Mouse (Mus musculus) spleen, adult 2 months (tissue): ENCODE results near the gene Ltbp3.

Source experiments
- CTCF ChIP-seq: fragments of 200-500 bp; IDR thresholded peaks from 2 replicates; pipeline ENCODE4 v1.5.1; 2011; ENCODE audit warnings: mild to moderate bottlenecking, inconsistent platforms; ENCODE audit not compliant: insufficient read depth, insufficient read length, insufficient replicate concordance; ENCODE audit errors: extremely low read depth
- POLR2A ChIP-seq: fragments of 200-500 bp; IDR thresholded peaks from 2 replicates; pipeline ENCODE4 v1.6.1; 2011; ENCODE audit warnings: low read depth, low read length, inconsistent platforms

DNA sequence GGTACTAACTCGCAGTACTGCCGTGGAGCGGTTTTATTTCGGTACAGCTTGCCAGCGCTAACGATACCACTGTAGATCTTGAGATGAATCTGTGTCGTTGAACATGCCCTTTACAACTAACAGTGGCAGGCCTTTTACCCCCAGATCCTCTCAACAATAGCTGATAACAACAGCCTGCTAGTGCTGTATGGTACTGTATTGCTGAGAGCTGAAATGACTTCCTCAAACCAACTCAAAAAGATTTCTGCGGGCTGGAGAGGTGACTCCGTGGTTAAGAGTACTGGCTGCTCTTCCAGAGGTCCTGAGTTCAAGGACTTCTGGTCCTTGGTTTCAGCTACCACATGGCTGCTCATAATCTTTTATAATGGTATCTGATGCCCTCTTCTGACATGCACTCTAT lies 6.4 kb upstream of the Ltbp3 start:
- TF ChIP-seq CTCF: no peak
- no peak for TF ChIP-seq POLR2A
